Mouse (Mus musculus): Measurements from ENCODE around the gene Hoxc9. TPM values are rescaled to one million over a fixed set of nuclear protein-coding genes. Genes with fewer than 3 reads are reported as not detected.

The Hoxc9 gene
- 1 to 10 TPM; 5.0 to 5.5 TPM for total RNA-seq (2021)
- long read RNA-seq, experiment 1, partial matches to known transcripts, result 12 of 12 reads
- long read RNA-seq, experiment 1, other reads (novel, unspliced or antisense), result 0 of 12 reads
- long read RNA-seq, experiment 2, partial matches to known transcripts, result 15 of 17 reads
- long read RNA-seq, experiment 2, other reads (novel, unspliced or antisense), result 2 of 17 reads

DNA sequence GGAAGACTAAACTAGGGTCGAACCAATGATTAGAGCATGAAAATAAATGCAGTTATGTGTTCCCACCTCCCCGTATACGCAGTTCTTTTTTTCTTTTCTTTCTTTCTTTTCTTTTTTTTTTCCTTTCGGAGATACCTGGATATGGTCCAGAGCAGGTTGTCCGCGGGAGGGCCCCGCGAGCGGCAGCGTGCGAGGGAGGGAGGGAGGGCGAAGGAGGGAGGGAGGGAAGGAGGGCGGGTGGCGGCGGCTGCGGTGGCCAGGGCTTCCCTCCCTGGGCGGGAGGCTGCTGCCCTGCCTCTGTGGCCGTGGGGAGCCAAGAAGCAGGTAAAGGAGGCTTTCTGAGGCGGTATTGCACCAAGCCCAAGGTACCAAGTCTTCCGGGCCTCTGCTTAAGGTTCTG lies at the start of gene Hoxc9:
Gene Hoxc9 (plus strand): TSS at position 269 of the 400 bp plus-strand sequence.
- DNase-seq, result peak in 1 of 2 experiments; percentile 42
- intact Hi-C loops (cut with DNase I), result loop anchor here (2.0 kb wide), 1 partner anchor 13 kb away; no protein-coding TSS in a partner anchor

GRCm38 (mm10) chr15:102927032-102927645 lies 49.1 kb upstream of the Hoxc9 start:
- no peak for DNase-seq
- intact Hi-C loops (cut with DNase I), result no loop called here

GRCm38 (mm10) chr15:102931706-102932358 lies 44.4 kb upstream of the Hoxc9 start:
- intact Hi-C loops (cut with DNase I), result no loop called here

DNA sequence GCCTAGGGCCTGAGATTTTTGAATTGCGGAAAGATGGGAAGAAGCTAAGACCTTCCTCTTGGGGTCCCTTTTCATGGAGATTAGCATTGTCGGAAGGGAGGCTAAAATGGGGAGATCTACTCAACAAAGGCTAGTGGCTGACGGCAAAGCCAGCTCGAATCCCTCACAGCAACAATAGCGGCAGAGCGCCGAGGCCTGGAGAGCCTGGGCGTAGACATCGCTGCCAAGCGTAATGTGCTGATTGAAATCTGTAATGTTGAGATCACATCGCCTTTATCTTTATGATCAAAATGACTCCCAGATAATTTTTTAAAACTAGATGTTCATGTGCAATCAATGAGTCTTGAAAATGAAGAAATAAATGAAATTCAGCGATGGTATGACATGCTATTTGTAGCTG lies 41.8 kb upstream of the Hoxc9 start:
- intact Hi-C loops (cut with DNase I), result no loop called here
- no peak for DNase-seq

More at GRCm38 (mm10) chr15:102931706-102932358, 44.4 kb upstream of the Hoxc9 start:
- no peak for DNase-seq

DNA sequence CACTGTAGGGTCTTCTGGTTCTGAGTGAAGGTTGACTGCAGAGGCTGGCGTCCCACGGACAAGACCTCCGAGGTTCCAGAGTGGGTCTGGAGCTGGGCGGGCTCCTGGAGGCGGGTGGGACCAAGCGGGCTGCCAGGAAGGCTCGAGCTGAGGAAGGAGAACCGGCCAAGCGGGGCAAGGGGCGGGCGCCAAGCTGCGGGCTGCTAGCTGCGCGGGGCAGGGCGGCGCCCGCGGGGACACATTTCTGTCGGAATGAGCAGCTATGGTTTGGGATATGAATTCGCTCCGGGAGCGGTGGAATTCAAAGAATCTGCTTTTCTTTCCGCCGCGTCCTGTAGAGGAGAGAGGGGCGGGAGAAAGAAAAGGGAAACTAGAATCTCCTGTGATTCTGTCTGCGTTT lies 41.3 kb upstream of the Hoxc9 start:
- no peak for DNase-seq
- intact Hi-C loops (cut with DNase I), result loop anchor here (5.0 kb wide), 1 partner anchor 148 kb away; no protein-coding TSS in a partner anchor

GRCm38 (mm10) chr15:102936279-102936972 lies 39.8 kb upstream of the Hoxc9 start, which contains the start of gene Hoxc12:
TSS of gene Hoxc12 (plus strand) at chr15:102936757.
- no peak for DNase-seq
- intact Hi-C loops (cut with DNase I), result loop anchor here (5.0 kb wide), 1 partner anchor 149 kb away; no protein-coding TSS in a partner anchor

DNA sequence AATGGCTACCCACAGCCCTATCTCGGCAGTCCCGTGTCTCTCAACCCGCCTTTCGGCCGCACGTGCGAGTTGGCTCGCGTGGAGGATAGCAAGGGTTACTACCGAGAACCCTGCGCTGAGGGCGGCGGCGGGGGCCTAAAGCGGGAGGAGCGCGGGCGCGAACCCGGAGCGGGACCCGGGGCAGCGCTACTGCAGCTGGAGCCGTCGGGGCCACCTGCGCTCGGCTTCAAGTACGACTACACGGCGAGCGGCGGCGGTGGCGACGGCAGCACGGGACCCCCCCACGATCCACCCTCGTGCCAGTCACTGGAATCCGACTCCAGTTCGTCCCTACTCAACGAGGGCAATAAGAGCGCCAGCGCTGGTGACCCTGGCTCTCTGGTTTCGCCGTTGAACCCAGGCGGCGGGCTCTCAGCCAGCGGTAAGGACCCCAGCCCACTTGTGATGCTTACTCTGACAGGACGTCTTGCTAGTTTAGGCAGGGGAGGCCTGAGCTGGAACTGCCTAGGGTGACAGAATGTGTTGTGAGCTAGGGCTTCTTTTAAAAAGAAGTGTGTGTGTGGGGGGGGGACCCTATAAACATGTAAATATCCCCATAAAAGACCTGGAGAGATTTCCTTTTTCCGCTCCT lies 39.1 kb upstream of the Hoxc9 start:
- intact Hi-C loops (cut with DNase I), result loop anchor here (5.0 kb wide), 1 partner anchor 150 kb away; no protein-coding TSS in a partner anchor

GRCm38 (mm10) chr15:102939256-102940155 lies 36.7 kb upstream of the Hoxc9 start:
- intact Hi-C loops (cut with DNase I), result loop anchor here (5.0 kb wide), 2 partner anchors 152 to 177 kb away; no protein-coding TSS in a partner anchor
- DNase-seq, result no peak

More for the DNA sequence above, 39.1 kb upstream of the Hoxc9 start:
- DNase-seq, result no peak

DNA sequence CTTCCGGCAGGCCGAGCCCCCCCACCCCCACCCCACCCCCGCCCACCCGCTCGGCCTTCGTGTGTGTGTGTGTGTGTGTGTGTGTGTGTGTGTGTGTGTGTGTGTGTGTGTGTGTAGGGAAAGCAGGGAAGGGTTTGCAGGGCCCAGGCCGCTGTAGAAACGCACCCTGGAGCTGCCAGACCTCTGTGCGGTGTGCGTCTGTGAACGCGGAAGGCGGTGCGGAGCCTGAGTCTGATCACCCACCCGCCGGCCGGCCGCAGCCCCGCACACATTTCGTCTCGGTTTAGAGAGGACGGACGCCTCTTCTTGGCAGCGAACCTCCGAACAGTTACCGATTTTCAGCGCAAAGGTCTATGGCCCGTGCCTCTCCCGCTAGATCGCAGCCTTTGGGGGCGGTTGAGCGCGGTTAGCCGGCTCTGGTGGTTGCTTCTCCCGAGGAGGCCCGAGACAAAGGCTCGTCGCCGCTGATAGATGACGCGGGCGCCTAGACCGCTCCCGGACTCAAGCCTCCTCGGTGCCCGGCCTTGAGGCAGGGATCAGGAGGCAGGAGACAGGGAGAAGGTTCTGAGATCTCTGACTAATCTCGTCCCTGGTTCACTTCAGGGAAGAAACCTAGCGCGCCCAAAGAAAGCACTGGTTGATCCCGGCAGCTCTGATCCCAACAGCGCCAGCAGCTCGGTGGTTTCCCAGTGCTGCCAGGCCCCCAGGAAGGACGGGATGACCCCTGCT lies 33.3 kb upstream of the Hoxc9 start:
- peak in 1 of 2 experiments; percentile 53 for DNase-seq

GRCm38 (mm10) chr15:102943468-102943813 lies 32.8 kb upstream of the Hoxc9 start:
- no peak for DNase-seq
- intact Hi-C loops (cut with DNase I), result loop anchor here (5.0 kb wide), 1 partner anchor 181 kb away; no protein-coding TSS in a partner anchor

More for the DNA sequence above, 33.3 kb upstream of the Hoxc9 start:
- intact Hi-C loops (cut with DNase I), result loop anchor here (5.0 kb wide), 1 partner anchor 181 kb away; no protein-coding TSS in a partner anchor

DNA sequence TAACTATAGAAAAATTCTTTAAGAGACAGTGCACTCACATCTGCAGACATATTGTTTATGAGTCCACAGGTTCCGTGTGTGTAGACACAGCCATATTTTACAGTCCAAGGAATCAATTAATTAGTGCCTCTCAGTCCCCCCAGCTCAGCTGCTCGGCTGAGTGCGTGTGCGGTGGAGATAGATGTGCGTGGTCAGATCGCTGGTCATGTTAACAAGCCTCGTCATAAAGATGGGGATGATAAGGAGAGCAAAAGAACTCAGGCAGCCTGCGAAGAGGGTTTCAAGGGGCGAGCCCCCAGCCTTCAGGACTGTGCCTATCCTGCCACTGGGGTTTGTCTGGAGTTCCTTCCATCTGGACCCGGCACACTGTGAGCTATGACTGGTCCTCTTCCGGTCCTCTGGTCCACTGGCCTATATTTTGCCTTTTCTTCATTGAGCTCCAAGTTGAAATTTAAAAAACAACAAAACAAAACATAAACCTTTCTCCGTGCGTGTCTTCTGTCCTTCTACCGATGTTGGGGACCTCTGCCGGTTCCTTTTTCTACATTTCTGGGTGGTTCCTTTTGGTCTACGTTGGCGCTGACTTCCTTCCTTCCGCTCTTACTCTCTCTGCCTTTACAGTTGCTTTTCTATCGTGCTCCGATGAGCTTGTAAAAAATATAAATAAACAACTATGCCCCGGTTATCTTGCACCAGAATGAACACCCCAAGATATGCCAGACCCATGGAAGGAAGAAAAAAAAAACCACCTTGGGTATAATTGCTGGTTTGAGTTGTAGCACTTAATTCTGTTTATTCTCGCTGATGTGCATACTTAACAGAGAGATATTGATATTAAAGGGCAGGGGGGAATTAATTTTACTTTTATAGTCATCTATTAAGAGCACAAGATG lies 30.8 kb upstream of the Hoxc9 start:
- no peak for DNase-seq
- intact Hi-C loops (cut with DNase I), result no loop called here

DNA sequence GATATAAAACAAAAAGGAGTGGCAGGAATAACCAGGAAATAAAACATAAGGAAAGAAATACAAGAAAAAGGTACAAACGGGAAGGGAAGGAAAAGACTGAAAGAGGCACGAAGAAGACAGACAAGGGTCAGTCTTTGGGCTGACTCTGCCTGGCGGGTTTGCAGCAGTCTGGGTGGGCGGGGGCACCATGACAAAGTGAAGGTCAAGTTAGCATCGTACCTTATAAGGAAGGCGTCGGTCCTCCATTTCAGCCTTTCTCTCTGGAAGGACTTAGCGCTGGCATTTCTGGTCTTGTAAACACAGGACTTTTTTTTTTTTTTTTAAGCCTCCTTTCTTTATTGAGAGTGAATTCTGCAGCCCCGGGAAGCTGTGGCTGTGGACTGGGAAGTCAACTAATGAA lies 29.0 kb upstream of the Hoxc9 start:
- intact Hi-C loops (cut with DNase I), result no loop called here
- DNase-seq, result no peak

- intact Hi-C loops (cut with DNase I), result no loop called here
- no peak for DNase-seq
These were observed 27.4 kb upstream of the Hoxc9 start for GRCm38 (mm10) chr15:102948842-102949241.

- no peak for DNase-seq
- intact Hi-C loops (cut with DNase I), result no loop called here
These were observed 26.5 kb upstream of the Hoxc9 start for GRCm38 (mm10) chr15:102949696-102950095.

DNA sequence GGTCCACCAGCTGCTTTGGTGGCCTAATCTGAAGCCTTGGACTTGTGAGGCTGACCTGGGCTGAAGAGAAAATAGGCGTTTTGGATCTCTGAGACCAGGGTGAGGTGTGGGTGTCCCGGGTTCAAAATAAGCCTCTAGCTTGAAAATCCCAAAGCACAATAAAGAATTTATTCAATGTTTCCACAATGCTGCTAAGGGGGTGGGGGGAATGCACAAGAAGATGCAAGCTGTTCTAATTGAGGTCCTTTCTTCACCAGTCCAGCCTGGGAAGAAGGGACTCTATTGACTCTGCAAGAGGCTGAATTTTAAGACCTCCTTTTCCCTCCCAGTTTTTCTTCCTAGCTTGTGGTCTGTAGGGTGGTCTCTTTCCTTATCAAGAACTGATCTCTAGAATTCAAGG lies 25.4 kb upstream of the Hoxc9 start:
- DNase-seq, result no peak
- intact Hi-C loops (cut with DNase I), result no loop called here

DNA sequence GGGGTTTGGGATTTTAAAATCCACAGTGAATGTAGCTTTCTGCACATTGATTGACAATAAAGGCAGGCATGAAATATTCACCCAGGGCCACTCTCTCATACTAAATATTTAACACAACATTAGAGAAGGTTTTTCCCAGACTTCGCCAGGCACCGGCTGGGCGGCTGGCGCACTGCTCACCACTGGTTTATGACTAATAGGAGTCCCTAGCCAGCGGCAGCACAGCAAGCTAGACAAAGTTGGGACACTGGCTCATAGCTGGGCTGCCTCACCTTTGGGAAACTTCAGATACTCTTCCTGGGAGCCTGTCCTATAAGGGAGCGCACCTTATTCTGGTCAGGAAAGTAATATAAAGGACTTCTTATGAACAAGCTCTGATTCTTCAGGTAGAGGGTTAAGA lies 22.7 kb upstream of the Hoxc9 start:
- intact Hi-C loops (cut with DNase I), result no loop called here
- peak in 1 of 2 experiments; percentile 27 for DNase-seq

GRCm38 (mm10) chr15:102954192-102955006 lies 21.8 kb upstream of the Hoxc9 start, which contains the start of gene Hoxc11:
TSS of gene Hoxc11 (plus strand) at chr15:102954427.
- intact Hi-C loops (cut with DNase I), result no loop called here
- DNase-seq, result peak in 1 of 2 experiments; percentile 70

Data from gastrocnemius, postnatal 36 days (tissue).